9 mouse cellular contexts compared by ENCODE assay signal in the genomic region with DNA sequence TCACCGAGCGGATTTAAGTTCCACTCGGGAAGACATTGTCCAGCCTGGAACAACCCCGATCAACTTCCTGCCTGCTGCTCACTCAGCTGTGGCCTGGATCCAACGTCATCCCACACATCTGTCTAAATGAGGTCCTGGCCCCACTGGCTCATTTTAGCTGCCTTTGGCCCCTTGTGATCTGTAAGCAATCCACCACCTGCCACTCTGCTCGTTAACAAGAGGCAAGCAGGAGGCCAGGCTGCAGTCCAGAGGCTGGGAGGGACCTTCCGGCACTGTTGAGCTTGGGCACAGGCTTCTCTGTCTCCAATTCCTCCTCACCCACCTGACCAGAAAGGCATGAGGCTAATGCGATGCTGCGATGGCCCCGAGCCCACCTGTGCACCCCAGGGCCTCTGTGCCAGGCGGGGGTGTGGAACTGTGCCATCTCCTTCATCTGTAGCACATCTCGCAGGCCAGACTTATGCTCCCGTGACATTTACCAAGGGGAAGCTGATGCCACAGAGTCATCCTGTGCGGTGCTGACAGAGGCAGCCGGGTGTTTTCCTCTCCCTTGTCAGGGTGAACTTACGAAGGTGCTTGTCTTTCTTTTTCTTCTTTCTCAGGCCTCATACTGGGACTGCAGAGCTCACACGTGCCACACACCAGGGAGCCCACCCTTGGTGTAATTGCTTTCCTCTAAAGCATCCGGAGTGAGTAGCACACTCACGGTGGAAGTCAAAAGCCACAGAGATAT. TPM values are rescaled to one million over a fixed set of nuclear protein-coding genes. Genes with fewer than 3 reads are reported as not detected.
DNase-seq lines count a peak whose midpoint lies in the region; ATAC-seq and TF ChIP-seq lines count a peak whose summit lies in the region.
"Had no signal": no experiment of that assay in that cellular context is flagged by ENCODE, and none has a peak within 500 bp of the region (broad histone marks: within the 10 kb centered on the region; RNA-seq: fewer than 3 reads in every experiment).

No protein-coding gene starts in this region.

- no peaks in the 10 kb centered on the region for H3K36me3 ChIP-seq in midbrain, embryonic 16.5 days (ENCODE audit: control insufficient read depth, insufficient read depth, low read length)
- H3K36me3 ChIP-seq in forebrain, postnatal 0 days (ENCODE audit: insufficient read depth), result no peaks in the 10 kb centered on the region
- H3K36me3 ChIP-seq: embryonic facial prominence, embryonic 12.5 days had no signal

- H3K9me3 ChIP-seq in midbrain, embryonic 16.5 days (replicated peaks; ENCODE audit: control insufficient read depth, low read length, poor library complexity, severe bottlenecking), result no peaks in the 10 kb centered on the region
- H3K9me3 ChIP-seq in forebrain, postnatal 0 days (ENCODE audit: low read length), result no peaks in the 10 kb centered on the region
- H3K9me3 ChIP-seq: embryonic facial prominence, embryonic 12.5 days had no signal

- H3K27ac ChIP-seq in midbrain, embryonic 16.5 days (ENCODE audit: low read length), result no peak overlapping the region
- no peak overlapping the region for H3K27ac ChIP-seq in forebrain, postnatal 0 days (ENCODE audit: low read depth, low read length)
- H3K27ac ChIP-seq: embryonic facial prominence, embryonic 12.5 days had no signal

- 59% methylated on average over 19 of the region's 19 CpGs for WGBS in midbrain, embryonic 16.5 days
- 60% methylated on average over 19 of the region's 19 CpGs for WGBS in forebrain, postnatal 0 days

- peak; percentile 27 for DNase-seq in embryo, embryonic 10.5 days (ENCODE audit: low spot score)
- DNase-seq in embryo, embryonic 9.5 days (ENCODE audit: extremely low spot score), result no peak
- DNase-seq in cerebellum, postnatal 10 days, result peak; percentile 74 to 78
- DNase-seq in kidney, adult 8-10 months, result peak; percentile 73 to 79
- peak; percentile 18 for DNase-seq in mesoderm, embryonic 11.5 days (ENCODE audit: low read depth, low spot score)
- DNase-seq in forebrain, postnatal 0 days, result no peak
- DNase-seq in retina, embryonic 14.5 days (ENCODE audit: low spot score), result no peak

- ATAC-seq in midbrain, embryonic 16.5 days, result no peak
- no peak for ATAC-seq in forebrain, postnatal 0 days

- H3K9ac ChIP-seq in midbrain, embryonic 16.5 days (ENCODE audit: low read depth, low read length), result no peak overlapping the region
- H3K9ac ChIP-seq in forebrain, postnatal 0 days, result no peak overlapping the region
- H3K9ac ChIP-seq: embryonic facial prominence, embryonic 12.5 days had no signal

- H3K27me3 ChIP-seq in midbrain, embryonic 16.5 days (ENCODE audit: control insufficient read depth, insufficient read depth, low read depth, low read length), result no peaks in the 10 kb centered on the region
- no peaks in the 10 kb centered on the region for H3K27me3 ChIP-seq in forebrain, postnatal 0 days (ENCODE audit: insufficient read depth, low read length)
- H3K27me3 ChIP-seq: embryonic facial prominence, embryonic 12.5 days had no signal

- no peak overlapping the region for H3K4me3 ChIP-seq in midbrain, embryonic 16.5 days (ENCODE audit: low read depth, low read length)
- H3K4me3 ChIP-seq in forebrain, postnatal 0 days (ENCODE audit: low read depth, low read length), result no peak overlapping the region
- H3K4me3 ChIP-seq: embryonic facial prominence, embryonic 12.5 days had no signal

- H3K4me1 ChIP-seq in midbrain, embryonic 16.5 days (ENCODE audit: control insufficient read depth, insufficient read depth, low read length), result no peaks in the 10 kb centered on the region
- H3K4me1 ChIP-seq in forebrain, postnatal 0 days (ENCODE audit: insufficient read depth), result no peaks in the 10 kb centered on the region

- no peak overlapping the region for H3K4me2 ChIP-seq in midbrain, embryonic 16.5 days (ENCODE audit: low read length)
- no peak overlapping the region for H3K4me2 ChIP-seq in forebrain, postnatal 0 days (ENCODE audit: low read depth)
- H3K4me2 ChIP-seq: embryonic facial prominence, embryonic 12.5 days had no signal

- TF ChIP-seq CTCF in forebrain, postnatal 0 days (IDR thresholded peaks at IDR 0.05; ENCODE audit: low read depth), result no peak

RNA-seq across cellular contexts. Expression of gene Zdhhc7, which starts 33.2 kb away (rescaled TPM):
- 27.8 and 29.5 TPM in 2 replicates for polyA plus RNA-seq in midbrain, embryonic 16.5 days (2015; fragmentation: Nextera tagmentation; extraction: Ambion mirVana)
- 24.8 and 37.6 TPM in 2 replicates for total RNA-seq in forebrain, postnatal 0 days (2014; rRNA removed)
- polyA plus RNA-seq in forebrain, postnatal 0 days (2015; fragmentation: Nextera tagmentation; extraction: Ambion mirVana), result 19.2 and 25.3 TPM in 2 replicates

RNA-seq across cellular contexts. Expression of gene 6430548M08Rik, which starts 45.9 kb away (rescaled TPM):
- polyA plus RNA-seq in midbrain, embryonic 16.5 days (2015; fragmentation: Nextera tagmentation; extraction: Ambion mirVana), result 37.1 and 40.2 TPM in 2 replicates
- total RNA-seq in forebrain, postnatal 0 days (2014; rRNA removed), result 49.0 and 59.6 TPM in 2 replicates
- 27.8 and 32.7 TPM in 2 replicates for polyA plus RNA-seq in forebrain, postnatal 0 days (2015; fragmentation: Nextera tagmentation; extraction: Ambion mirVana)

Comparison
In these comparisons a context has a peak if more than half of its experiments do, and no peak if none do; other contexts are left out.
1. DNase-seq: peak in embryo, embryonic 10.5 days (single experiment), cerebellum, postnatal 10 days (2 of 2), kidney, adult 8-10 months (2 of 2) and mesoderm, embryonic 11.5 days (single experiment); none in embryo, embryonic 9.5 days (single experiment), forebrain, postnatal 0 days (single experiment) and retina, embryonic 14.5 days (single experiment).